Mouse (Mus musculus) erythroblast, embryonic 14.5 days (primary cell): ENCODE results near the gene Gm38394. TPM values are rescaled to one million over a fixed set of nuclear protein-coding genes. Genes with fewer than 3 reads are reported as not detected.

Source experiments
- H3K27me3 ChIP-seq: 2 replicates; pipeline ENCODE4 v1.6.1; 2012; ENCODE audit warnings: inconsistent platforms; ENCODE audit not compliant: control insufficient read depth
- H3K36me3 ChIP-seq: 2 replicates; pipeline ENCODE4 v1.6.1; 2012; ENCODE audit warnings: mild to moderate bottlenecking, inconsistent platforms; ENCODE audit not compliant: control insufficient read depth
- H3K4me1 ChIP-seq: 2 replicates; pipeline ENCODE4 v1.6.1; 2012; ENCODE audit warnings: inconsistent platforms; ENCODE audit not compliant: control insufficient read depth
- H3K4me3 ChIP-seq: replicated peaks from 2 replicates; pipeline ENCODE3; 2012; ENCODE audit warnings: moderate library complexity, mild to moderate bottlenecking, inconsistent platforms
- H3K9me3 ChIP-seq: 2 replicates; pipeline ENCODE4 v1.6.1; 2012; ENCODE audit warnings: low read length, inconsistent platforms, mixed read lengths; ENCODE audit not compliant: control insufficient read depth
- GATA1 ChIP-seq: IDR thresholded peaks from 2 replicates; pipeline ENCODE4 v1.6.1; 2012; ENCODE audit warnings: low read length, inconsistent platforms, mixed read lengths
- TAL1 ChIP-seq: IDR thresholded peaks from 3 replicates; pipeline ENCODE4 v1.6.1; 2012; ENCODE audit warnings: low read length, inconsistent platforms, mixed read lengths
- polyA plus RNA-seq: library from polyadenylated mRNA; stranded (reverse); fragments of >175 nt; gene quantifications from 2 replicates; pipeline ENCODE4 v1.2.3, GENCODE M21; 2012

Gene Gm38394
- polyA plus RNA-seq, 1 experiment = 0.04 TPM

- Histone ChIP-seq H3K36me3 (peaks cover 73% of the 10 kb centered on the region), H3K27me3 (no peaks in the 10 kb centered on the region), H3K4me1 (peaks cover 28% of the 10 kb centered on the region), H3K9me3 (no peaks in the 10 kb centered on the region), H3K4me3 (no peak overlapping the region)
- TF ChIP-seq TAL1 (no peak), GATA1 (no peak)
Measured at GRCm38 (mm10) chr1:133653033-133653432, 8.1 kb downstream of the Gm38394 start.

DNA sequence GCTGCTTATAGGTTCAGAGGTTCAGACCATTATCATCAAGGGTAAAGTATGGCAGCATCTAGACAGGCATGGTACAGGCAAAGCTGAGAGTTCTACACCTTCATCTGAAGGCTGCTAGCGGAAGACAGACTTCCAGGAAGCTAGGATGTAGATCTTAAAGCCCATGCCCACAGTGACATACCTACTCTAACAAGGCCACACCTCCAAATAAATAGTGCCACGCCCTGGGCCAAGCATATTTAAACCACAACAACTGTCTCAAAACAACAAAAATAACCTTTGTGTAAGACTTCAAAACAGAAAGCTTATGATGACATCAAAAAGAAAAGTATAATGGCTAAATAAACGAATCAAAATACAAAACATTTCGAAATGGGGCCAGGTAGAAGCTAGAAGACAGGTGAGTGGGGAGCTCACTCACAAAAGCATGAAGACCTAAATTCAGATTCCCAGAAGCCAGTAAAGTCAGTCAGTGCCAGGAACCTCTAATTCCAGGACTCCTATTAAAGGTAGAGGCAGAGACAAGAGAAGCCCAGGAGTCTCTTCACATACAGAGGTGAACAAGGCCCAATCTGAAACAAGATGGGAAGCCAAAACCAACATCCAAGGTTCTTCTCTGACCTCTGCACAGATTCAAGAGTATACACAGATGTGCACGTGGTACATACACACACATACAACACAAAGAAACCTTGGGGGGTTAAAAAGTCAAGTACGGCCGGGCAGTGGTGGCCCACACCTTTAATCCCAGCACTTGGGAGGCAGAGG, 10.6 kb downstream of the Gm38394 start:
- peaks cover 73% of the 10 kb centered on the region for H3K36me3 ChIP-seq
- H3K9me3 ChIP-seq = no peaks in the 10 kb centered on the region
- no peaks in the 10 kb centered on the region for H3K27me3 ChIP-seq
- TF ChIP-seq TAL1 (no peak), GATA1 (no peak)
- no peak overlapping the region for H3K4me3 ChIP-seq
- peaks cover 21% of the 10 kb centered on the region for H3K4me1 ChIP-seq

GRCm38 (mm10) chr1:133645652-133646051, 15.5 kb downstream of the Gm38394 start:
- H3K4me3 ChIP-seq = no peak overlapping the region
- TF ChIP-seq GATA1 (no peak), TAL1 (no peak)
- no peaks in the 10 kb centered on the region for H3K9me3 ChIP-seq
- no peaks in the 10 kb centered on the region for H3K27me3 ChIP-seq
- H3K36me3 ChIP-seq = peaks cover 85% of the 10 kb centered on the region
- peaks cover 4% of the 10 kb centered on the region for H3K4me1 ChIP-seq

- no peak overlapping the region for H3K4me3 ChIP-seq
- TF ChIP-seq TAL1 (no peak), GATA1 (no peak)
- no peaks in the 10 kb centered on the region for H3K9me3 ChIP-seq
- no peaks in the 10 kb centered on the region for H3K27me3 ChIP-seq
- peaks cover 4% of the 10 kb centered on the region for H3K4me1 ChIP-seq
- peaks cover 99% of the 10 kb centered on the region for H3K36me3 ChIP-seq
Measured at GRCm38 (mm10) chr1:133641163-133641562, 20.0 kb downstream of the Gm38394 start.

DNA sequence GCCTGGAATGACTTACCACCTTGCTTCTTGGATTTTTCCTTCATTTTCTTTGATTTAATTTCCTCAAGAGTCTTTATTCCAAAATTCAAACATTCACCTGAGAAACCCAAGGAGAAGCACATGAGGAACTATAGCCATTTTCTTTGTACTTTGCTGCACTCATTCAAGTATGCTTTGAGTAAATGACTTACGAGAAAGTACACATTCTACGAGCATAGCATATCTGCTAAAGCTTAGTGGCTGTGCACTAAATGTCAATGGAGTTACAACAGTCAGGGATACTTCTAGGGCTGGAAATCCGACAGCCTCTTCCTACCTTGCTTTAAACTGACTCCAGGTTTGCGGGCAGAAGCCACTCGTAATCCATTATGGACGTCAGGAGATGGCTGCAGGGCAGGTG, 22.6 kb downstream of the Gm38394 start:
- H3K9me3 ChIP-seq = no peaks in the 10 kb centered on the region
- H3K36me3 ChIP-seq = peaks cover 96% of the 10 kb centered on the region
- TF ChIP-seq TAL1 (no peak), GATA1 (no peak)
- peaks cover 4% of the 10 kb centered on the region for H3K4me1 ChIP-seq
- H3K27me3 ChIP-seq = no peaks in the 10 kb centered on the region
- H3K4me3 ChIP-seq = no peak overlapping the region

GRCm38 (mm10) chr1:133632168-133632567, 28.9 kb downstream of the Gm38394 start:
- TF ChIP-seq TAL1 = no peak
- TF ChIP-seq GATA1 = no peak
- peaks cover 96% of the 10 kb centered on the region for H3K36me3 ChIP-seq

GRCm38 (mm10) chr1:133625052-133625451, 36.1 kb downstream of the Gm38394 start:
- Histone ChIP-seq H3K4me1 (no peaks in the 10 kb centered on the region), H3K27me3 (no peaks in the 10 kb centered on the region), H3K9me3 (no peaks in the 10 kb centered on the region), H3K36me3 (peaks cover 96% of the 10 kb centered on the region), H3K4me3 (no peak overlapping the region)
- TF ChIP-seq TAL1 (no peak), GATA1 (no peak)

More at GRCm38 (mm10) chr1:133632168-133632567, 28.9 kb downstream of the Gm38394 start:
- Histone ChIP-seq H3K4me1 (peaks cover under 1% of the 10 kb centered on the region), H3K27me3 (no peaks in the 10 kb centered on the region), H3K4me3 (no peak overlapping the region), H3K9me3 (no peaks in the 10 kb centered on the region)

DNA sequence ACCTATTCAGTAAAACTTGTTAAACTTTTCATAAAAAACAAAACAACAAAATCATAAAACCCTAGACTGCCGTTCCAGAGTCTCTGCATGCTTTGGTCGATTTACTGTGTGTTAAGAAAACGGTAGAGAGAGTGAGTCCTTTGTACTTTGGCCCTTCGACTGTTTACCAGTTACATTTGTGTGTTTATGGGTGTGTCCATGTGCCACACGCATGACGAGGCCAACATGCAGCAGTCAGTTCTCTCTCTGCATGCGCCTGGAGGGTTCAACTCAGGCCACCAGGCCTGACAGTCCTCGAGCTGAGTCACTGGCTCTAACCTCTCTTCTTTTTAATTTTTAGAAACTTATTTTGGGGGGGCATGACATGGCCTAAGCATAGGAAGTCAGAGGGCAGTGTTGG, 42.8 kb downstream of the Gm38394 start:
- no peaks in the 10 kb centered on the region for H3K9me3 ChIP-seq
- H3K36me3 ChIP-seq = peaks cover 78% of the 10 kb centered on the region
- H3K27me3 ChIP-seq = no peaks in the 10 kb centered on the region
- peaks cover 21% of the 10 kb centered on the region for H3K4me1 ChIP-seq
- no peak overlapping the region for H3K4me3 ChIP-seq
- TF ChIP-seq GATA1 (no peak), TAL1 (no peak)

DNA sequence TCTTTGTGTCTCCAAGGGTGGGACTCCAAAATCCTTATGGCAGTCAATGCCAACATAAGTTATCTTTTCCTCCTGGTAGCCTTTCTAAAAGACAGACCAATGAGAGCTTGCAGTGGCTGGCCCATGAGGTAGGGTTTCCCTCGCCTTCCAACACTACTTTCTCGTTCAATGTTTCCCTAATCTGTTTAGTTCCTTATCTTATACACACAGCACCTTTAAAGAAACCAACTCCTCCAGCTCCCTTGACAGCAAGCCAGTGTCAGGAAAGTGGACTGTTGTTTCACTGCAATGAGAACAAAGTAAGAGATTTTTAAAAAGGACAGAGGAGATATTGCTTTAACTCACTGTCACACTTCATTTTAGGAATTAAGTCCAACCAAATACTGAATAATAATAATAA, 43.2 kb downstream of the Gm38394 start:
- Histone ChIP-seq H3K27me3 (no peaks in the 10 kb centered on the region), H3K9me3 (no peaks in the 10 kb centered on the region), H3K4me1 (peaks cover 21% of the 10 kb centered on the region), H3K36me3 (peaks cover 74% of the 10 kb centered on the region), H3K4me3 (no peak overlapping the region)
- TF ChIP-seq GATA1 (no peak), TAL1 (no peak)

- Histone ChIP-seq H3K36me3 (peaks cover 37% of the 10 kb centered on the region), H3K27me3 (no peaks in the 10 kb centered on the region), H3K4me3 (no peak overlapping the region), H3K4me1 (peaks cover 26% of the 10 kb centered on the region), H3K9me3 (no peaks in the 10 kb centered on the region)
- TF ChIP-seq GATA1 (no peak), TAL1 (no peak)
Measured at GRCm38 (mm10) chr1:133613817-133614216, 47.3 kb downstream of the Gm38394 start.
